In genomic region chr5:21735584-21735983, GRCm38 (mm10) we compare ENCODE assay signal across 9 mouse cellular contexts. TPM values are rescaled to one million over a fixed set of nuclear protein-coding genes. Genes with fewer than 3 reads are reported as not detected.
DNase-seq lines count a peak whose midpoint lies in the region; ATAC-seq and TF ChIP-seq lines count a peak whose summit lies in the region.
"Had no signal": no experiment of that assay in that cellular context is flagged by ENCODE, and none has a peak within 500 bp of the region (broad histone marks: within the 10 kb centered on the region; RNA-seq: fewer than 3 reads in every experiment).

No protein-coding gene starts in this region.

- peak; percentile 91 to 92 for DNase-seq in adrenal gland, postnatal 36 days
- peak; percentile 78 to 95 for DNase-seq in kidney, postnatal 36 days
- DNase-seq in ovary, postnatal 10 days (ENCODE audit: low spot score) = peak; percentile 42
- DNase-seq in thymus, postnatal 25 days = peak; percentile 79

- peak overlapping the region; percentile 11; the same call in 1 of the 2 replicates for H3K4me2 ChIP-seq in embryonic facial prominence, embryonic 15.5 days (replicated peaks)
- peak overlapping the region; percentile 36 for H3K4me2 ChIP-seq in heart, embryonic 14.5 days (ENCODE audit: low read length)
- peak overlapping the region; percentile 28 for H3K4me2 ChIP-seq in liver, embryonic 16.5 days (ENCODE audit: low read depth, low read length)
- H3K4me2 ChIP-seq: neural tube, embryonic 12.5 days had no signal

- peak; percentile 96 for TF ChIP-seq CTCF in E14TG2a.4 (conservative IDR thresholded peaks at IDR 0.05; ENCODE audit: low read length)

- H3K4me1 ChIP-seq in E14TG2a.4 (replicated peaks; ENCODE audit: low read depth, low read length) = peaks cover 86% of the 10 kb centered on the region
- peaks cover 16% of the 10 kb centered on the region for H3K4me1 ChIP-seq in embryonic facial prominence, embryonic 15.5 days
- H3K4me1 ChIP-seq in heart, embryonic 14.5 days (ENCODE audit: control insufficient read depth in 2 of 2, insufficient read depth in 2 of 2, low read length in 2 of 2) = peaks cover 3 to 16% of the 10 kb centered on the region in 2 experiments; a peak in 2 of 4 replicates
- peaks cover 8% of the 10 kb centered on the region for H3K4me1 ChIP-seq in liver, embryonic 16.5 days (ENCODE audit: control insufficient read depth, low read depth, low read length)

- 26% methylated on average over 10 of the region's 10 CpGs for WGBS in embryonic facial prominence, embryonic 15.5 days
- WGBS in heart, embryonic 14.5 days = 18% methylated on average over 10 of the region's 10 CpGs
- WGBS in liver, embryonic 16.5 days (ENCODE audit: insufficient replicate concordance) = 9% methylated on average over 10 of the region's 10 CpGs

- H3K27ac ChIP-seq in embryonic facial prominence, embryonic 15.5 days (replicated peaks) = no peak overlapping the region
- H3K27ac ChIP-seq in heart, embryonic 14.5 days (replicated peaks in 1 of 2; ENCODE audit: control insufficient read depth in 1 of 2, insufficient read depth in 1 of 2, low read depth in 2 of 2, low read length in 2 of 2) = no peak overlapping the region
- H3K27ac ChIP-seq in liver, embryonic 16.5 days (ENCODE audit: low read length) = no peak overlapping the region
- H3K27ac ChIP-seq: neural tube, embryonic 12.5 days had no signal

- no peaks in the 10 kb centered on the region for H3K27me3 ChIP-seq in E14TG2a.4 (ENCODE audit: insufficient read depth, low read length)
- H3K27me3 ChIP-seq in embryonic facial prominence, embryonic 15.5 days = no peaks in the 10 kb centered on the region
- H3K27me3 ChIP-seq in heart, embryonic 14.5 days (ENCODE audit: control insufficient read depth, insufficient read depth, low read length) = no peaks in the 10 kb centered on the region
- no peaks in the 10 kb centered on the region for H3K27me3 ChIP-seq in liver, embryonic 16.5 days (ENCODE audit: control insufficient read depth, insufficient read depth, low read depth, low read length)
- H3K27me3 ChIP-seq: neural tube, embryonic 12.5 days had no signal

- H3K36me3 ChIP-seq in E14TG2a.4 (ENCODE audit: insufficient read depth, low read length) = peaks cover 20% of the 10 kb centered on the region
- peaks cover 14% of the 10 kb centered on the region for H3K36me3 ChIP-seq in embryonic facial prominence, embryonic 15.5 days
- peaks cover 23% of the 10 kb centered on the region for H3K36me3 ChIP-seq in heart, embryonic 14.5 days (ENCODE audit: control insufficient read depth, insufficient read depth, low read length)
- no peaks in the 10 kb centered on the region; the same call in 1 of the 2 replicates for H3K36me3 ChIP-seq in liver, embryonic 16.5 days (ENCODE audit: control insufficient read depth, insufficient read depth)

- no peak for ATAC-seq in embryonic facial prominence, embryonic 15.5 days (ENCODE audit: insufficient number of reproducible peaks, low FRiP score, low TSS enrichment, low read depth)
- no peak for ATAC-seq in heart, embryonic 14.5 days (ENCODE audit: insufficient number of reproducible peaks, insufficient read depth, low FRiP score, low read depth)
- peak; percentile 25; the same call in 1 of the 2 replicates for ATAC-seq in liver, embryonic 16.5 days (ENCODE audit: low read depth)

- H3K9ac ChIP-seq in embryonic facial prominence, embryonic 15.5 days = no peak overlapping the region
- H3K9ac ChIP-seq in heart, embryonic 14.5 days (ENCODE audit: low read length) = peak overlapping the region; percentile 28; the same call in 1 of the 2 replicates
- no peak overlapping the region for H3K9ac ChIP-seq in liver, embryonic 16.5 days (ENCODE audit: low read depth, low read length)
- H3K9ac ChIP-seq: neural tube, embryonic 12.5 days had no signal

- H3K9me3 ChIP-seq in E14TG2a.4 (ENCODE audit: low read length) = no peaks in the 10 kb centered on the region
- H3K9me3 ChIP-seq in embryonic facial prominence, embryonic 15.5 days (replicated peaks) = no peaks in the 10 kb centered on the region
- no peaks in the 10 kb centered on the region for H3K9me3 ChIP-seq in heart, embryonic 14.5 days (ENCODE audit: control insufficient read depth, low read length)
- H3K9me3 ChIP-seq in liver, embryonic 16.5 days (replicated peaks; ENCODE audit: control insufficient read depth, low read length) = no peaks in the 10 kb centered on the region
- H3K9me3 ChIP-seq: neural tube, embryonic 12.5 days had no signal

- H3K4me3 ChIP-seq in E14TG2a.4 (replicated peaks; ENCODE audit: low read length) = peak overlapping the region; percentile 14; the same call in 1 of the 2 replicates
- H3K4me3 ChIP-seq in embryonic facial prominence, embryonic 15.5 days (replicated peaks) = peak overlapping the region; percentile 18
- H3K4me3 ChIP-seq in heart, embryonic 14.5 days (ENCODE audit: control insufficient read depth in 1 of 2, insufficient read depth in 1 of 2, low read depth in 1 of 2, low read length in 2 of 2) = peak overlapping the region; percentile 17 to 44
- H3K4me3 ChIP-seq in liver, embryonic 16.5 days (ENCODE audit: low read depth, low read length) = peak overlapping the region; percentile 45
- H3K4me3 ChIP-seq: neural tube, embryonic 12.5 days had no signal

RNA-seq across cellular contexts. Expression of gene Pmpcb, which starts 1.4 kb away (rescaled TPM):
- 100 to 1,000 TPM; 256 to 300 TPM for total RNA-seq in adrenal gland, postnatal 36 days (2021)
- 72.2 and 74.6 TPM in 2 replicates for polyA plus RNA-seq in embryonic facial prominence, embryonic 15.5 days (2015; fragmentation: Nextera tagmentation; extraction: Ambion mirVana)
- polyA plus RNA-seq in heart, embryonic 14.5 days (2014; fragmentation: Nextera tagmentation; extraction: Ambion mirVana) = 165 and 168 TPM in 2 replicates
- 38.4 and 42.4 TPM in 2 replicates for polyA plus RNA-seq in liver, embryonic 16.5 days (2015; fragmentation: Nextera tagmentation; extraction: Ambion mirVana)

RNA-seq across cellular contexts. Expression of gene Napepld, which starts 34.4 kb away (rescaled TPM):
- 10 to 100 TPM; 26.4 to 48.6 TPM for total RNA-seq in adrenal gland, postnatal 36 days (2021)
- 2.2 and 2.8 TPM in 2 replicates for polyA plus RNA-seq in embryonic facial prominence, embryonic 15.5 days (2015; fragmentation: Nextera tagmentation; extraction: Ambion mirVana)
- 8.7 and 9.4 TPM in 2 replicates for polyA plus RNA-seq in heart, embryonic 14.5 days (2014; fragmentation: Nextera tagmentation; extraction: Ambion mirVana)
- 0.93 and 1.1 TPM in 2 replicates for polyA plus RNA-seq in liver, embryonic 16.5 days (2015; fragmentation: Nextera tagmentation; extraction: Ambion mirVana)

RNA-seq across cellular contexts. Expression of gene Dnajc2, which starts 49.5 kb away (rescaled TPM):
- total RNA-seq in adrenal gland, postnatal 36 days (2021) = 10 to 100 TPM; 34.8 to 35.1 TPM
- polyA plus RNA-seq in embryonic facial prominence, embryonic 15.5 days (2015; fragmentation: Nextera tagmentation; extraction: Ambion mirVana) = 51.8 and 55.3 TPM in 2 replicates
- 48.4 and 49.2 TPM in 2 replicates for polyA plus RNA-seq in heart, embryonic 14.5 days (2014; fragmentation: Nextera tagmentation; extraction: Ambion mirVana)
- 17.5 and 20.8 TPM in 2 replicates for polyA plus RNA-seq in liver, embryonic 16.5 days (2015; fragmentation: Nextera tagmentation; extraction: Ambion mirVana)

RNA-seq across cellular contexts. Expression of gene Psmc2, which starts 49.5 kb away (rescaled TPM):
- 100 to 1,000 TPM; 153 to 159 TPM for total RNA-seq in adrenal gland, postnatal 36 days (2021)
- polyA plus RNA-seq in embryonic facial prominence, embryonic 15.5 days (2015; fragmentation: Nextera tagmentation; extraction: Ambion mirVana) = 166 and 171 TPM in 2 replicates
- 136 and 140 TPM in 2 replicates for polyA plus RNA-seq in heart, embryonic 14.5 days (2014; fragmentation: Nextera tagmentation; extraction: Ambion mirVana)
- polyA plus RNA-seq in liver, embryonic 16.5 days (2015; fragmentation: Nextera tagmentation; extraction: Ambion mirVana) = 95.5 and 113 TPM in 2 replicates
